Mouse (Mus musculus): Measurements from ENCODE around the gene Tmprss13. TPM values are rescaled to one million over a fixed set of nuclear protein-coding genes. Genes with fewer than 3 reads are reported as not detected.

Tmprss13 gene
- polyA plus RNA-seq, 1 experiment from 2014 or later: 0.36 TPM

DNA sequence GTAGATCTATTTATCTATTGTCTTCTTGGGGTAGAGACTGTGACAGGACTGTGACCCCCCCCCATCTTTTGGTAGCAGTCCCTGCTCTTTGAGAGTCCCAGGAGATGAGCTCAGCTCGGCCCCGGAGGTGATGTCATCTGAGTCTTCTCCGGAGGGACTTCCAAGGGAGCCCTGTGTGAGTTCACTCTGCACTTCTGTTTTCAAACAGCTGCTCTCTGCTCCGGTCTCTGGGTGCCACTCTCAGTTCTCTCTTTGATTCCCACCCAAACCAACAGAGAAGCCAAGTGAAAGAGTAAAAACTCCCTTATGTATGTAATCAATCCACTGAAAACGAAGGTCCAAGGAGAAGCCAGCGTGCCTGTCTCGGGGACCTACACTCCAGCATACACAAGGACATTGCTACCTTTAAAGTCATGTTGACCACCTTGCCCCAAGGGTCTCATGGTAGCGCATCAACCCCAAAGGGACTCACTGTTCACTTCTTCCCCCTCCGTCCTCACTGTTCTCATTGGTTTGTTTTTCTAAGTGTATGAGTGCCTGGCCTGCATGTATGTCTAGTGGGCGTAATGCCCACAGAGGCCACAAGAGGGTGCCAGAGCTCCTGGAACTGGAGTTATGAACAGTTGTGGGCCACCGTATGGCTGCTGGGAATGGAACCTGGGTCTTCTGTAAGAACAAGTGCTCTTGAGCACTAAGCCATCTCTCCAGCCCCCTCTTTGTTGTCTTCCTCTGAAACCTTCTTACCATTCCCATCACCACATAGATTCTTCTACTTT is 19.5 kb upstream of the Tmprss13 start:
- ATAC-seq (ENCODE audit: low FRiP score, low TSS enrichment): no peak
- Histone ChIP-seq H3K27me3 (ENCODE audit: insufficient read depth, low read length) (no peaks in the 10 kb centered on the region), H3K4me1 (ENCODE audit: insufficient read depth, low read length) (0 out of 2 replicates have a peak, but pooled peaks cover 4% of the 10 kb centered on the region), H3K27ac (ENCODE audit: low read length) (no peak overlapping the region), H3K4me3 (ENCODE audit: low read length) (no peak overlapping the region), H3K36me3 (ENCODE audit: insufficient read depth, low read length) (no peaks in the 10 kb centered on the region), H3K4me2 (replicated peaks; ENCODE audit: low read depth, low read length) (no peak overlapping the region), H3K9me3 (ENCODE audit: low read length) (no peaks in the 10 kb centered on the region), H3K9ac (replicated peaks; ENCODE audit: low read length) (no peak overlapping the region)
- 80% methylated on average over 11 of the region's 11 CpGs for WGBS

DNA sequence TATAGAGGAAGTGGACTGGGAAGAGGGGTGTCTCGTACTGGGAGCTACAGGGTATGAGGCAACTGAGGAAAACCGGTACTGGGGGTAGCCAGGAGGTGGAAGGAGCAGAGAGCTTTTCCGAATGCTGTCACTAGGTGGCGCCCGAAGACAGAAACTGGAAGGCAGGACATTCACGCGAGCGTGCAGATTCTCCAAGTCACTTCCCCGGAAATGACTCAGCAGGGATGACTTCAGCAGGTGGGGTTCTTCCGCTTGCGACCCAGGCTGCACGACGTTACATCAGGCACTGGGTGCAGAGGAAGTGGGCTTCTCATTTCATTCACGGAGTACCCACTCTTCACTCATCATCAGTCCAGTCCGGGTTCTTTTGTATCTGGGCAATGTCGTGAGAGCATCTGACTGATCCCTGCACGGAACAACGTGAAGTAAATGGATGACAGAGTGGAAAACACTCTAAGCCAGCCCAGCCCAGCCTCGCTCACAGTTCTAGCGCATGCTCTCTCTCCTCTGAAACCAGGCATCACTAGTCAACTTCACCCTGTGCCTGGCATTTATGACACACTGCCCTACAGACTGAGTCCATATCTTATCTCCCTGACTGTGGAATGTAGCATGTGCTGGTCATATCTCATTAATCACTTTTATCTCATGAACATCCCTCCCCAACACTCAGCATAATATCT is 18.3 kb upstream of the Tmprss13 start:
- Histone ChIP-seq H3K9ac (replicated peaks; ENCODE audit: low read length) (peak overlapping the region; percentile 59), H3K9me3 (ENCODE audit: low read length) (no peaks in the 10 kb centered on the region), H3K4me1 (ENCODE audit: insufficient read depth, low read length) (0 out of 2 replicates have a peak, but pooled peaks cover 4% of the 10 kb centered on the region), H3K36me3 (ENCODE audit: insufficient read depth, low read length) (no peaks in the 10 kb centered on the region), H3K4me3 (ENCODE audit: low read length) (peak overlapping the region; percentile 39), H3K27ac (ENCODE audit: low read length) (no peak overlapping the region), H3K4me2 (replicated peaks; ENCODE audit: low read depth, low read length) (peak overlapping the region; percentile 58), H3K27me3 (ENCODE audit: insufficient read depth, low read length) (no peaks in the 10 kb centered on the region)
- 16% methylated on average over 20 of the region's 20 CpGs for WGBS
- ATAC-seq (ENCODE audit: low FRiP score, low TSS enrichment): peak; percentile 91

DNA sequence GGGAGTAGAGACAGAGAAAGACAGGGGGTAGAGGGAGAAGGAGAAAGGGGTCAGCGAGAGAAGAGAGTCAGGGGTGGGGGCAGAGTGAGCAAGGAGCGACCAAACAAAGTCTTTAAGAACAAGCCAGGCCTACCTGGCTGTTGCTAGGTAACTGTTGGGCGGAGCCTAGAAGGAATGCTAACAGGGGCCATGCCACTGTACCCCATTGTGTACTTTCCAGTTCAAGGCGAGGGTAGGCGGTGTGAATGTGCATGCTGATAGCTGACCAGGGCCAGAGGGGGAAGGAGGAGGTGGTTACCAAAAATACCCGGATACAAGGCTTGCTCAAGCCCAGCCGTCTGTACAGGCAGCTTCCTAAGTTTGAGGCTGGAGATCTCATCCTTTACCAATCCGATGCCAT is 17.1 kb upstream of the Tmprss13 start:
- no peak overlapping the region for H3K27ac ChIP-seq (ENCODE audit: low read length)
- no peak overlapping the region for H3K4me3 ChIP-seq (ENCODE audit: low read length)
- H3K4me2 ChIP-seq (replicated peaks; ENCODE audit: low read depth, low read length): no peak overlapping the region
- no peaks in the 10 kb centered on the region for H3K36me3 ChIP-seq (ENCODE audit: insufficient read depth, low read length)
- 0 out of 2 replicates have a peak, but pooled peaks cover 4% of the 10 kb centered on the region for H3K4me1 ChIP-seq (ENCODE audit: insufficient read depth, low read length)
- H3K27me3 ChIP-seq (ENCODE audit: insufficient read depth, low read length): no peaks in the 10 kb centered on the region
- no peak for ATAC-seq (ENCODE audit: low FRiP score, low TSS enrichment)
- H3K9me3 ChIP-seq (ENCODE audit: low read length): no peaks in the 10 kb centered on the region
- 95% methylated on average over 8 of the region's 8 CpGs for WGBS
- no peak overlapping the region for H3K9ac ChIP-seq (replicated peaks; ENCODE audit: low read length)

DNA sequence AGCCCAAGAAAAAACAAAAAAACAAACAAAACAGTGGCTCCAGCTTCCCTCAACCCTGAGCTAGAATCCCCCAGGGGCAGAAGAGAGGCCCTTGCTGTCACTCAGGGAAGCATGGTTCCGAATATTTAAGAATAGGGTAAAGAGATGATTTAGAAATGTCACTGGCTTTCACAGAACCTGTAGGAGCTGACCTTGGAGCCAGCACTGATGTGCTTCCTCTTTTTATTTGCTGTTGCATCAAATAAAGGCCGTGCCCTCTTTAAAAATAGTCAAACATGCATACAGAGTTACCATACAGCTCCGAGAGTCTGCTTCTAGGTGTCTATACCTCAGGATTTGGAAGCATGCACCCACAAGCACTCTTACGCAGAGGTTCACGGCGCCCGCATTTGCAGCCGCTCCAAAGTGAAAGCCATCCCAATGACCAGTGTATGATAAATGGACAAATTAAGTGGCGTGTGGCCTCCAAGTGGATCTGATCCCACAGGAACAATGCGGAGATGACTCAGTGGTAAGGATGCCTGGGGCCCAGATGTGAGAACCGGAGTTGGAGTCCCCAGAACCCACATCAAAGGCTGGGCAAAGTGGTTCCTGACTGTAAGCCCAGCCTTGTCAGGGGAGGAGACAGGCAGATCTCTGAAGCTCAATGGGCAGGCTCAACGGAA is 12.0 kb upstream of the Tmprss13 start:
- Histone ChIP-seq H3K4me1 (ENCODE audit: insufficient read depth, low read length) (no peaks in the 10 kb centered on the region), H3K36me3 (ENCODE audit: insufficient read depth, low read length) (no peaks in the 10 kb centered on the region), H3K4me2 (replicated peaks; ENCODE audit: low read depth, low read length) (no peak overlapping the region), H3K9ac (replicated peaks; ENCODE audit: low read length) (no peak overlapping the region), H3K27me3 (ENCODE audit: insufficient read depth, low read length) (no peaks in the 10 kb centered on the region), H3K9me3 (ENCODE audit: low read length) (no peaks in the 10 kb centered on the region), H3K27ac (ENCODE audit: low read length) (no peak overlapping the region), H3K4me3 (ENCODE audit: low read length) (no peak overlapping the region)
- 86% methylated on average over 12 of the region's 12 CpGs for WGBS
- no peak for ATAC-seq (ENCODE audit: low FRiP score, low TSS enrichment)

DNA sequence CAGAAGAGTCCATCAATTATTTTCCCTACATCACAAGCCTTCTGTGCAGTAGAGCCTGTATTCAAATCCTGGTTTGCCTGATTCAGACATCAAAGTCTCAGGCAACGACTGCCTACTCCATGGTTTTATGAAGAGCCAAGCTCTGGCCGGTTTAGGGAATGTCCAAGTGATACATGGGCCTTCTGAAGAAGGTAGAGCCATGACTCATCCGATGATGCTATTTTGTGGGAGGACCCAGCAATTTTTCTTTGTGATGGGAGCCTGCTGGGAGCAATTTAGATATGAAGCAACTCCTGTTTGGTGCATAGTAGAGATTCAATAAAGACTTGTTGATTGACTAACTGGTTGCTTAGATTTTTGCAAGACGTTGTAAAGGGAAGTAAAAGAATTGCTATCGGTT is 10.4 kb upstream of the Tmprss13 start:
- 86% methylated on average over 5 of the region's 5 CpGs for WGBS
- Histone ChIP-seq H3K27me3 (ENCODE audit: insufficient read depth, low read length) (no peaks in the 10 kb centered on the region), H3K36me3 (ENCODE audit: insufficient read depth, low read length) (no peaks in the 10 kb centered on the region), H3K4me1 (ENCODE audit: insufficient read depth, low read length) (no peaks in the 10 kb centered on the region), H3K4me3 (ENCODE audit: low read length) (no peak overlapping the region), H3K4me2 (replicated peaks; ENCODE audit: low read depth, low read length) (no peak overlapping the region), H3K9ac (replicated peaks; ENCODE audit: low read length) (no peak overlapping the region), H3K9me3 (ENCODE audit: low read length) (no peaks in the 10 kb centered on the region), H3K27ac (ENCODE audit: low read length) (no peak overlapping the region)
- no peak for ATAC-seq (ENCODE audit: low FRiP score, low TSS enrichment)

GRCm38 (mm10) chr9:45311858-45312257 is 7.0 kb upstream of the Tmprss13 start:
- no peak overlapping the region for H3K27ac ChIP-seq (ENCODE audit: low read length)
- no peaks in the 10 kb centered on the region for H3K4me1 ChIP-seq (ENCODE audit: insufficient read depth, low read length)
- H3K9me3 ChIP-seq (ENCODE audit: low read length): no peaks in the 10 kb centered on the region
- WGBS: 85% methylated on average over 6 of the region's 6 CpGs
- no peak overlapping the region for H3K9ac ChIP-seq (replicated peaks; ENCODE audit: low read length)
- no peak overlapping the region for H3K4me2 ChIP-seq (replicated peaks; ENCODE audit: low read depth, low read length)
- ATAC-seq (ENCODE audit: low FRiP score, low TSS enrichment): no peak
- no peaks in the 10 kb centered on the region for H3K27me3 ChIP-seq (ENCODE audit: insufficient read depth, low read length)
- H3K4me3 ChIP-seq (ENCODE audit: low read length): no peak overlapping the region
- no peaks in the 10 kb centered on the region for H3K36me3 ChIP-seq (ENCODE audit: insufficient read depth, low read length)

DNA sequence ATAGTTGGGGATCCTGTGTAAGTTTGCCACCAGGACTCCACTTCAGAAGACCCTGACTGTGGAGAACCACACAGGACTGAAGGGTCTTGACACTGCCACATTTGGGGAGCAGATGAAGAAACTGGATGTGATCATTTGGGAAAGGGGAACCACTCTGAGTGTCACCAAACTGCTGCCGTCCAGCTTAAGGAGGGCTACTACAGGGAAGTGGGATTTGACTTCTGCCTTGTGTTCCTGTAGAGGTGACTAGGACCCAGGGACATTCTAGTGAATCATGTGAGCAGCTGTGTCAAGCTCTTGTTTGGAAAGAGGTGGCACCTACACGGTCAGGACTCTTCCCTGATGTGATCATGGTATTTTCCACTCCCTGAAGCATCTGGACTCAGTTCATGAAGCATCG is 5.0 kb upstream of the Tmprss13 start:
- peaks cover 3% of the 10 kb centered on the region; the same call in 1 of the 2 replicates for H3K27me3 ChIP-seq (ENCODE audit: insufficient read depth, low read length)
- no peak for ATAC-seq (ENCODE audit: low FRiP score, low TSS enrichment)
- H3K9ac ChIP-seq (replicated peaks; ENCODE audit: low read length): no peak overlapping the region
- 79% methylated on average over 3 of the region's 3 CpGs for WGBS
- no peak overlapping the region for H3K27ac ChIP-seq (ENCODE audit: low read length)
- no peak overlapping the region for H3K4me2 ChIP-seq (replicated peaks; ENCODE audit: low read depth, low read length)
- H3K36me3 ChIP-seq (ENCODE audit: insufficient read depth, low read length): no peaks in the 10 kb centered on the region
- H3K9me3 ChIP-seq (ENCODE audit: low read length): no peaks in the 10 kb centered on the region
- H3K4me3 ChIP-seq (ENCODE audit: low read length): no peak overlapping the region
- H3K4me1 ChIP-seq (ENCODE audit: insufficient read depth, low read length): no peaks in the 10 kb centered on the region; the same call in 1 of the 2 replicates

- Histone ChIP-seq H3K27me3 (ENCODE audit: insufficient read depth, low read length) (peaks cover 6% of the 10 kb centered on the region; the same call in 1 of the 2 replicates), H3K9ac (replicated peaks; ENCODE audit: low read length) (no peak overlapping the region), H3K4me3 (ENCODE audit: low read length) (no peak overlapping the region), H3K4me1 (ENCODE audit: insufficient read depth, low read length) (no peaks in the 10 kb centered on the region; the same call in 1 of the 2 replicates), H3K27ac (ENCODE audit: low read length) (no peak overlapping the region), H3K4me2 (replicated peaks; ENCODE audit: low read depth, low read length) (no peak overlapping the region), H3K36me3 (ENCODE audit: insufficient read depth, low read length) (no peaks in the 10 kb centered on the region), H3K9me3 (ENCODE audit: low read length) (no peaks in the 10 kb centered on the region)
- WGBS: 82% methylated on average over 3 of the region's 3 CpGs
- ATAC-seq (ENCODE audit: low FRiP score, low TSS enrichment): no peak
Observed at GRCm38 (mm10) chr9:45317635-45318034, 1.3 kb upstream of the Tmprss13 start.

- no peaks in the 10 kb centered on the region for H3K36me3 ChIP-seq (ENCODE audit: insufficient read depth, low read length)
- ATAC-seq (ENCODE audit: low FRiP score, low TSS enrichment): no peak
- no peak overlapping the region for H3K27ac ChIP-seq (ENCODE audit: low read length)
- no peaks in the 10 kb centered on the region; the same call in 1 of the 2 replicates for H3K4me1 ChIP-seq (ENCODE audit: insufficient read depth, low read length)
- H3K9ac ChIP-seq (replicated peaks; ENCODE audit: low read length): no peak overlapping the region
- H3K27me3 ChIP-seq (ENCODE audit: insufficient read depth, low read length): peaks cover 6% of the 10 kb centered on the region; the same call in 1 of the 2 replicates
- H3K4me2 ChIP-seq (replicated peaks; ENCODE audit: low read depth, low read length): no peak overlapping the region
- H3K4me3 ChIP-seq (ENCODE audit: low read length): no peak overlapping the region
- H3K9me3 ChIP-seq (ENCODE audit: low read length): no peaks in the 10 kb centered on the region
- 76% methylated on average over 6 of the region's 6 CpGs for WGBS
Observed at GRCm38 (mm10) chr9:45321465-45321864, 2.6 kb downstream of the Tmprss13 start.

All from kidney, embryonic 16.5 days (tissue).